Mouse (Mus musculus) midbrain, embryonic 12.5 days (tissue): Measurements from ENCODE around the gene Stx3. TPM values are rescaled to one million over a fixed set of nuclear protein-coding genes. Genes with fewer than 3 reads are reported as not detected.

ENCODE experiments used
- ATAC-seq: fragments of 200-750 bp; cut with Nextera tagmentation; 2 replicates; pipeline ENCODE4 v1.8.0; 2017; ENCODE audit warnings: low read depth, moderate TSS enrichment, moderate library complexity; ENCODE audit not compliant: low FRiP score
- H3K27ac ChIP-seq: fragments of 300-500 bp; sonication (generic); replicated peaks from 2 replicates; pipeline ENCODE4 v1.5.1; 2016; ENCODE audit warnings: mild to moderate bottlenecking
- H3K27me3 ChIP-seq: fragments of 300-500 bp; sonication (generic); 2 replicates; pipeline ENCODE4 v1.6.1; 2016; ENCODE audit warnings: mild to moderate bottlenecking
- H3K36me3 ChIP-seq: fragments of 300-500 bp; sonication (generic); 2 replicates; pipeline ENCODE4 v1.6.1; 2016
- H3K4me1 ChIP-seq: fragments of 300-500 bp; sonication (generic); 2 replicates; pipeline ENCODE4 v1.6.1; 2016
- H3K4me2 ChIP-seq: fragments of 300-500 bp; sonication (generic); replicated peaks from 2 replicates; pipeline ENCODE4 v1.6.1; 2016; ENCODE audit warnings: mild to moderate bottlenecking, moderate library complexity
- H3K4me3 ChIP-seq: fragments of 300-500 bp; sonication (generic); 2 replicates; pipeline ENCODE4 v1.5.1; 2016; ENCODE audit warnings: mild to moderate bottlenecking
- H3K9ac ChIP-seq: fragments of 300-500 bp; sonication (generic); replicated peaks from 2 replicates; pipeline ENCODE4 v1.6.1; 2016; ENCODE audit warnings: mild to moderate bottlenecking, moderate library complexity
- H3K9me3 ChIP-seq: fragments of 300-500 bp; sonication (generic); 2 replicates; pipeline ENCODE4 v1.6.1; 2016; ENCODE audit warnings: mild to moderate bottlenecking
- WGBS: fragments of 180-500 bp; shearing (Covaris S2); methylation state at CpG from one replicate; pipeline ENCODE4 v1.1.7; 2016; 5-methylcytosine and 5-hydroxymethylcytosine counted together
- polyA plus RNA-seq: library from polyadenylated mRNA; unstranded; fragments of >200 nt; fragmentation: Nextera tagmentation; extraction: Ambion mirVana; gene quantifications from 2 replicates; pipeline ENCODE4 v1.2.1, GENCODE M21; 2016

Gene Stx3
- 20.3 and 22.0 TPM in 2 replicates for polyA plus RNA-seq

DNA sequence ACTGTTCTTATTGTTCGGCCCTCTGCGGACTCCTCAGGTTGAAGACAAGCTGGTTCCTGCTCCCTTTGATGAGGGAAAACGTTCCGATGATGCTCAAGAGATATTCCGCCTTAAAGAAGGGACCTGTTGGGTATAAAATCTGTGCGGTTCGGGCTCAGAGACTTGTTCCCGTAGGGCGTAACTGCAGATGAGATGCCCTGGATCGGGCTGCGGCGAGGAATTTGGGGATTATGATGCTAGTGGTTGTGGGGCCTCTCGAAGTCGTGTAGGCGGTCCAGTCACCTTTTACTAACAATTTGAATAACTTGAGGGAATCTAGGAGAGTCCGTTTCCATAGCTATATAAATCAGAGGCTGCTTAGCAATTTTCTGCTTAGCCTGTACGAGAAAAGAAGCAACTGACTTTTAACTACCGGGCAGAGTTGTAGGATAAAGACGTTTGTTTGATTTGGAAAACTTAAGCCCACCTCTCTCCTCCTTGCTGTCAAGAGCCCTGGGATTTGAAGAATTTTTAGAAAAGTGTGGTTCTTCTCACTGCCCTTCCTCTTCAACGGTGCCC is at the start of gene Stx3:
Stx3 (minus strand) TSS at position 261 of the 558 bp plus-strand sequence.
- H3K4me1 ChIP-seq: peaks cover 22% of the 10 kb centered on the region
- H3K4me3 ChIP-seq: peak within 1 kb of the TSS; percentile 64
- no peaks in the 10 kb centered on the region for H3K9me3 ChIP-seq
- ATAC-seq: no peak
- H3K36me3 ChIP-seq: no peaks in the 10 kb centered on the region
- H3K27me3 ChIP-seq: peaks cover 34% of the 10 kb centered on the region
- H3K9ac ChIP-seq: peak within 1 kb of the TSS; percentile 68
- under 1% methylated on average over 20 of the region's 20 CpGs for WGBS
- peak within 1 kb of the TSS; percentile 77 for H3K4me2 ChIP-seq
- 0 out of 2 replicates have a peak within 1 kb of the TSS, but pooled peaks have one; percentile 22 for H3K27ac ChIP-seq

DNA sequence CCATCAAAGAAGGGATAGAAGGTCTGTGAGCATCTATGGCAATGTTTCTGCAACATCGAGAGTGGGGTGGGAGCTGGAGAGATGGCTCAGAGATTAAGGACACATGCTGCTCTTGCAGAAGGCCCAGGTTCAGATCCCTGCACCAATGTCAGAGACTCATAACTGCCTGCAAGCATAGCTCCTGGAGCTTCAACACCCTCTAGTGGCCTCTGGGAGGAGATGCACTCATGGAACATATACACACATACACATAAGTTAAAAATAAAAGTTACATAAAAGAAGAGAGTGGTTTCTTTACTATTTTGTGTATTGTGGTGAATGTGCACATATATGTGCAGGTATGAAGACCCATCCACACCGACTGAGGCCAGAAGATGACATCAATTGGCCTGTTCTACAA is 48.6 kb upstream of the Stx3 start:
- no peak overlapping the region for H3K4me2 ChIP-seq
- H3K9me3 ChIP-seq: no peaks in the 10 kb centered on the region
- no peaks in the 10 kb centered on the region for H3K4me1 ChIP-seq
- no peak overlapping the region for H3K9ac ChIP-seq
- no peak overlapping the region for H3K4me3 ChIP-seq
- 75% methylated on average over 2 of the region's 2 CpGs for WGBS
- H3K27ac ChIP-seq: no peak overlapping the region
- no peaks in the 10 kb centered on the region for H3K36me3 ChIP-seq
- H3K27me3 ChIP-seq: no peaks in the 10 kb centered on the region
- ATAC-seq: no peak

DNA sequence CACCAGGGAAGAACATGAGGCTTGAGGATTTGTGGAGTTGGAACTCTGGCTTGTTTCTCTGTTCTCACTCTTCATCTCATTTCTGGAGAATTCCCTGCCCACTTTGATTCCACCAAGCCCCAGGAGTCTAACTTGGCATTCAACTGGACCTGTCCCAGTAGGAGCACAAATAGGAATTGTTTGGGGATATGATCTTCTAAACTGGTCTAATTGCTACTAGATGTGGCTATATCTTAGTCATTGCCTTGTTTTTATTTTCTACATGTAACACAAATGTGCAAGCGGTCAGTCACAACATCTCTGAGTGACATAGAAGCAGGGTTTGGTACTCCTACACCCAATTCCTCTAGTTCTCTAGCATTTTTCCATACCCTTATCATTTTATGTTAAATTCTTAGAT is 41.8 kb upstream of the Stx3 start, which contains the start of gene Olfr1418:
Olfr1418 (minus strand) TSS at position 101 of the 400 bp plus-strand sequence.
- H3K4me1 ChIP-seq: no peaks in the 10 kb centered on the region
- H3K36me3 ChIP-seq: no peaks in the 10 kb centered on the region
- no peak for ATAC-seq
- no peak within 1 kb of the TSS for H3K9ac ChIP-seq
- H3K27ac ChIP-seq: no peak within 1 kb of the TSS
- no peak within 1 kb of the TSS for H3K4me3 ChIP-seq
- H3K9me3 ChIP-seq: no peaks in the 10 kb centered on the region
- no peaks in the 10 kb centered on the region for H3K27me3 ChIP-seq
- no peak within 1 kb of the TSS for H3K4me2 ChIP-seq
- WGBS: 100% methylated on average over 1 of the region's 1 CpGs

DNA sequence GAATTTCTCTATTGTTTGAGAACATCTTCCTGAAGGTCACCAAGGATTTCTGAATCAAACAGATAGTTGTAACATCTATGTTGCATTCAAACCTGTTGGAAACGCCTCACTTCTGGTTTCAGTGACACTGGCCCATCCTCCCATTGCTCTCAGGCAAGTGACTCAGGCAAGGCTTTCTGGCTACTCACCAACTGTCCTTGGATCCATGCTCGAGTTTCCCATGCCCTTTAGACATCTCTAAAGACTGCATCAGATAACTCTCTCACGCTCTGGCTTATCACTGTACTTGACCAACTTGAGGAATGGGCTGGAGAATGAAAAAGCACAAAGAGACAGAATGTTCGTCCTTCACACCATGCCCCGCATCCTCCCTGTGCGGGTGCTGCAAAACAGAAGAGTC is 37.3 kb upstream of the Stx3 start:
- Histone ChIP-seq H3K4me2 (no peak overlapping the region), H3K9me3 (no peaks in the 10 kb centered on the region), H3K36me3 (no peaks in the 10 kb centered on the region), H3K4me3 (no peak overlapping the region), H3K27ac (no peak overlapping the region), H3K4me1 (no peaks in the 10 kb centered on the region), H3K27me3 (no peaks in the 10 kb centered on the region), H3K9ac (no peak overlapping the region)
- ATAC-seq: no peak
- 78% methylated on average over 6 of the region's 6 CpGs for WGBS

DNA sequence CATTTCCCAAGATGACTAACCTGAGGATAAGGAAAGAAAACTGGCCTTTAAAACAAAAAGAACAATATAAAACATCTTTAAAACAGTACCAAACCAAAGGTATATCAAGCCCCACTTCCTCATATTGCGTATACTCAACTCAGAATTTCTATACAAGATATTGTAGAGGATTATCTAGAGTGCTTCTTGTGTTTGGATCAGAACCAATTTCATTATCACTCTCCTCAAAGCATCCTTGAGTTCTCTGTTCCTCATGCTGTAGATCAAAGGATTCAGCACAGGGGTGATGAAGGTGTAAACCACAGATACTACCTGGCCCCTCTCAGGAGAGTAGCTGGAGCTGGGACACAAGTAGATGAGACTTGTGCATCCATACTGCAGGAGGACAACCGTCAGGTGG is 35.6 kb upstream of the Stx3 start:
- H3K27ac ChIP-seq: no peak overlapping the region
- no peak overlapping the region for H3K4me3 ChIP-seq
- WGBS: 81% methylated on average over 2 of the region's 2 CpGs
- no peaks in the 10 kb centered on the region for H3K9me3 ChIP-seq
- H3K9ac ChIP-seq: no peak overlapping the region
- H3K4me2 ChIP-seq: no peak overlapping the region
- H3K27me3 ChIP-seq: no peaks in the 10 kb centered on the region
- H3K36me3 ChIP-seq: no peaks in the 10 kb centered on the region
- no peak for ATAC-seq
- H3K4me1 ChIP-seq: no peaks in the 10 kb centered on the region

DNA sequence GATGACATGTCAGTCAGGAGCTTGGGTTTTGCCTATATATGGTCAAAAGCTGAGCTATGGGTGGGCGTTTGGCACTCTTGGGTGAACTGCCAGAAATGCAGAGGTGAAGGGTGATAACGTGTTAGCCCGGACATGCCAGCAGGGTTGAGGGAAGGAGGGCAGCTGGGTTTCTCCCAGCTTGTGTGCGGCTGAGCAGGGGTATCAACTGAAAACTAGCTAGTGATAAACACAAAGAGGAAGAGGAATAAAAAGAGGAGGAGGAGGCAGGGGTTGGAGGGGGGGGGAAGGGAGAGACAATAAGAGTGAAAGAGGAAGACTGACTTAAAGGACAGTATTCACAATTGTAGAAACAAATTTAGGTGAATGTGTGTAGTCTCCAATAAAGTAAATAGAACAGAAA is 33.4 kb upstream of the Stx3 start:
- Histone ChIP-seq H3K27me3 (no peaks in the 10 kb centered on the region), H3K27ac (no peak overlapping the region), H3K36me3 (no peaks in the 10 kb centered on the region), H3K4me2 (no peak overlapping the region), H3K4me3 (no peak overlapping the region), H3K9me3 (no peaks in the 10 kb centered on the region), H3K4me1 (no peaks in the 10 kb centered on the region), H3K9ac (no peak overlapping the region)
- whole genome bisulfite sequencing: 74% methylated on average over 4 of the region's 4 CpGs
- ATAC-seq: no peak

DNA sequence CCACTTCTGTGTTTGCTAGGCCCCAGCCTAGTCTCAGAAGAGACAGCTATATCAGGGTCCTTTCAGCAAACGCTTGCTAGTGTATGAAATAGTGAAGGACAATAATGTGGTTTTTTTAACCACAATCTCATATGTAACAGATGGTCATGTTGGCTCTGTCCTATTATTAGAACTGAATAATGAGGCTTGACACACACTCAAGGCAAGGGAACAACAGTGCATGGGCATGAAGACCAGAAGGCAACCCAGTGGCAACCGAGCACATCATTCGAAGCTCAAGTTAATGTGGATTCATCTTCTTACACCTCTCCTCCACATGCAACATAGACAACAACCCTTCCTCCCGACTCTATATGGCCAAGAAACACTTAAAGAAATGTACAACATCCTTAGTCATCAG is 27.1 kb upstream of the Stx3 start:
- Histone ChIP-seq H3K9ac (no peak overlapping the region), H3K4me1 (no peaks in the 10 kb centered on the region), H3K27me3 (no peaks in the 10 kb centered on the region), H3K9me3 (no peaks in the 10 kb centered on the region), H3K4me3 (no peak overlapping the region), H3K36me3 (no peaks in the 10 kb centered on the region), H3K27ac (no peak overlapping the region), H3K4me2 (no peak overlapping the region)
- no peak for ATAC-seq
- WGBS: 80% methylated on average over 4 of the region's 4 CpGs

DNA sequence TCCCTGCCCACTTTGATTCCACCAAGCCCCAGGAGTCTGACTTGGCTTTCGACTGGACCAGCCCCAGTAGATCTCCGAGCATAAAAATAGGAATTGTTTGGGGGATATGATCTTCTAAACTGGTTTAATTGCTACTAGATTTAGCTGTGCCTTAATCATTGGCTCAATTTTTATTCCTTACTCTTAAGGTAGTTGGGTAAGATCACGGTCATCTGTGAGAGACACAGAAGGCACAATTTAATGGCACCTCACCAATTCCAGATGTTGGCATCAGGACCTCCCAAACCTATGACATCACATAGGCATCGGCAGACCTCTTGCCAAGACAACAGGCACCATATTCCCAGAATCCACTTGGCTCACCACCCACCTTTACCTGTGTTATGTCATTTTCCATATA is 19.9 kb upstream of the Stx3 start, which contains the start of gene Olfr1417:
Olfr1417 (minus strand) TSS at position 101 of the 400 bp plus-strand sequence.
- Histone ChIP-seq H3K4me1 (no peaks in the 10 kb centered on the region), H3K4me2 (no peak within 1 kb of the TSS), H3K27me3 (no peaks in the 10 kb centered on the region), H3K27ac (no peak within 1 kb of the TSS), H3K36me3 (no peaks in the 10 kb centered on the region), H3K9ac (no peak within 1 kb of the TSS), H3K4me3 (no peak within 1 kb of the TSS), H3K9me3 (no peaks in the 10 kb centered on the region)
- 89% methylated on average over 4 of the region's 4 CpGs for WGBS
- no peak for ATAC-seq

DNA sequence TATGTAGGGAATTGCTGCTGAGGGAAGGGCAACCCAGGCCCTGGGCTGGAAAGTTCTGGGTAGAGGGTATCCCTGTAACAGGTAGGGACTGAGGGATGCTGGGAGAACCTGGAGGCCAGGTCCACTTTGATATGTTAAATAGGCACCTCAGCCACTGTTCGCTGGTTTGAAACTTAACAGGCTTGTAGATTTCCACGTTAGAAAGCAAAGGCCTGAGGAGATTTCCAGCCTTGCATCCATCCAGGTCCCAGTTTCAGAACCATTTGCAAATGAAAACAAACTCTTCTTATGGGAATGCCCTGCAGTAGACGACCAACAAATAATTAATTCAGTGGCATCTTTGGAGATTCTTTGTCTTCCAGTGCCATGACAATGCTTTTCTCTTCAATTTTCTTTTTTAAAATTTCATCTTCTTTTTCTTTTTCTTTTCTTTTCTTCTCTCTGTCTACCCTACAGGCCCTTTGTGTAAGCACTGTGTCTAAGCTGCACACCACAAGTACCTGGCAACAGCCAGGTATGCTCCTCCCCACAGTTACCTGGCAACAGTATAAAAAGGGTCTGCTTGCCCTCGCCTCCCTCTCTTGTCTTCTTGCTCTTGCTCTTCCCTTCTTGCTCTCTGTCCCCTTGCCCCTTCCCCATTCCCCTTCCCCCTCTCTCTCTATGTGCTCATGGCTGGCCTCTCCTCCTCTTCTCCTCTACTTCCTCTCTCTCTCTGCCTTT is 4.3 kb upstream of the Stx3 start:
- Histone ChIP-seq H3K27ac (no peak overlapping the region), H3K4me3 (no peak overlapping the region), H3K27me3 (0 out of 2 replicates have a peak, but pooled peaks cover 8% of the 10 kb centered on the region), H3K36me3 (no peaks in the 10 kb centered on the region), H3K4me2 (no peak overlapping the region), H3K9ac (no peak overlapping the region), H3K9me3 (no peaks in the 10 kb centered on the region), H3K4me1 (peaks cover 13% of the 10 kb centered on the region)
- no peak for ATAC-seq
- WGBS: 32% methylated on average over 4 of the region's 4 CpGs

DNA sequence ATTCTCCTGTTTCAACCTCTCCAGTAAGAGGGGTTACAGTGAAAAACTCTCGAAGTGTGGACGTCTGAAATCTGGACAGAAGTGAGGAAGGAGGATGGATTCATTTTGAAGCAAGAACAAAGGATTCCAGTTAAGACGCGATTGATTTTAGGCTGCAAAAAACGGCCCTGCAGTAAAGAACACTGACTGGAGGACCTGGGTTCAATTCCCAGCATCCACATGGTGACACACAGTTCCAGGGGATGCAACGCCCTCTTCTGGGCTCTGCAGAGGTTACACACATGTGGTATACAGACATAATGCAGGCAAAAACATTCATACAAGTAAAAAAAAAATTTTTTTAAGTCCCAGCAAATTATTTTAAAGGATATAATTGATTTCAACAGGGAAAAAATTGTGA is 1.0 kb upstream of the Stx3 start:
- 40% methylated on average over 6 of the region's 6 CpGs for WGBS
- no peak for ATAC-seq
- H3K4me1 ChIP-seq: peaks cover 19% of the 10 kb centered on the region
- H3K9me3 ChIP-seq: no peaks in the 10 kb centered on the region
- no peak overlapping the region for H3K27ac ChIP-seq
- H3K9ac ChIP-seq: no peak overlapping the region; the same call in 1 of the 2 replicates
- peak overlapping the region; percentile 77 for H3K4me2 ChIP-seq
- H3K27me3 ChIP-seq: peaks cover 34% of the 10 kb centered on the region
- H3K4me3 ChIP-seq: peak overlapping the region; percentile 64
- no peaks in the 10 kb centered on the region for H3K36me3 ChIP-seq

DNA sequence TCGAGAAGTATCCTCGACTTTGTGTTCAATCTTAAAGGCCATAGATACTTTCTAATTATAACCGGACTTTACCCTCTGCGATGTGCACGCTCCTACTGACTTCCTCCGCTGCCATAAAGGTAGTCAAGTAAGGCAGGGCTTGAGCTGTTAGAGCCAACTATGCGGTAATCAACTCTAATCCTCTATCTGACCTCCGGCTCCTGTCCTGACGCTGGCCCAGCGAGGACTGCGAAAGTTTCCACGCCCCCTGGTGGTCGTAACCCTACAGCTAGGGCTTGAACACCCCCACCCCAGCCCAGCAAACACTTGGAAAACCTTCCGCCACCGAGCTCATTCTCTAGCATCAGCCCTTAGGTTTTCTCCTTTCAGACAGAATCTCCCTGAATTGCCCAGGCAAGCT is 597 bp upstream of the Stx3 start:
- Histone ChIP-seq H3K4me3 (peak overlapping the region; percentile 64), H3K9me3 (no peaks in the 10 kb centered on the region), H3K4me2 (peak overlapping the region; percentile 77), H3K36me3 (no peaks in the 10 kb centered on the region), H3K27ac (no peak overlapping the region), H3K4me1 (peaks cover 22% of the 10 kb centered on the region), H3K27me3 (peaks cover 34% of the 10 kb centered on the region), H3K9ac (no peak overlapping the region; the same call in 1 of the 2 replicates)
- under 1% methylated on average over 15 of the region's 15 CpGs for WGBS
- peak; percentile 81 for ATAC-seq
